Mouse (Mus musculus) bone marrow, adult 2 months (tissue): Measurements from ENCODE around the gene Rgs6. TPM values are rescaled to one million over a fixed set of nuclear protein-coding genes. Genes with fewer than 3 reads are reported as not detected.
A peak's percentile ranks its signal among the peaks of the same experiment; 100 is the strongest.

Experiments used
- H3K27ac ChIP-seq: fragments of 200-500 bp; 2 replicates; pipeline ENCODE4 v1.5.1; 2012; ENCODE audit warnings: low read depth, mild to moderate bottlenecking, control low read depth, inconsistent platforms, low read length; ENCODE audit not compliant: control insufficient read depth, poor library complexity, insufficient read depth
- H3K4me1 ChIP-seq: fragments of 200-500 bp; 2 replicates; pipeline ENCODE4 v1.6.1; 2011; ENCODE audit warnings: low read length; ENCODE audit not compliant: control insufficient read depth, insufficient read depth
- H3K4me3 ChIP-seq: fragments of 200-500 bp; replicated peaks from 2 replicates; pipeline ENCODE3; 2011; ENCODE audit warnings: mild to moderate bottlenecking, low read depth, low read length, control low read depth; ENCODE audit not compliant: control insufficient read depth
- CTCF ChIP-seq: fragments of 200-500 bp; IDR thresholded peaks from 2 replicates; pipeline ENCODE4 v1.5.1; 2011; ENCODE audit warnings: low read length, control low read depth; ENCODE audit not compliant: control insufficient read depth, insufficient read depth
- POLR2A ChIP-seq: fragments of 200-500 bp; IDR thresholded peaks from 2 replicates; pipeline ENCODE4 v1.6.1; 2011; ENCODE audit warnings: low read depth, mild to moderate bottlenecking, control low read depth, low read length, borderline replicate concordance; ENCODE audit not compliant: control insufficient read depth
- WGBS: fragments of 180-500 bp; shearing (Covaris S2); methylation state at CpG from one replicate; pipeline ENCODE4 v1.1.7; 2018; 5-methylcytosine and 5-hydroxymethylcytosine counted together
- polyA plus RNA-seq: library from polyadenylated mRNA; stranded (reverse); fragments of >200 nt; gene quantifications from 2 replicates; pipeline ENCODE4 v1.2.4, GENCODE M21; 2011; ENCODE audit warnings: low replicate concordance; ENCODE audit not compliant: missing spikeins, insufficient read depth, insufficient read length

The Rgs6 gene
- polyA plus RNA-seq, 1 experiment: 1.6 TPM

DNA sequence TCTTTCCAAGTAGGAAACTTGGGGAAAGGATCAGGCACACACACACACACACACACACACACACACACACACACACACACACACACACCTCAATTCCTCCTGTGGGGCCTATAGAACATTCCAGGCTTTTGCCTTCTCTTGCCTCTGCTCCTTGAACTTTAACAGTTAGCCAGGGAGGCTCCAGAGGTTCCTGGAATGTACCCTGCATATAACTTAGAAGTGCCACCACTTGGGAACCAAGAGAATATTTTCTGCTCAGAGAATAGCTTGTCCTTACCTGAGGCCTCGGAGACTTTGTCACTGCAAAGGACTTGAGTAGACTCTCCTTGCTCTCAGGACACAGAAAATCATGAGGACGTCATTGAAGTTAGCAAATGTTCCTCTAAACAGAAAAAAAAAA lies 548.4 kb downstream of the Rgs6 start:
- Histone ChIP-seq H3K27ac (no peak overlapping the region), H3K4me1 (no peaks in the 10 kb centered on the region; the same call in 1 of the 2 replicates), H3K4me3 (no peak overlapping the region)
- TF ChIP-seq CTCF: no peak
- TF ChIP-seq POLR2A: no peak
- WGBS: 79% methylated on average over 2 of the region's 2 CpGs

DNA sequence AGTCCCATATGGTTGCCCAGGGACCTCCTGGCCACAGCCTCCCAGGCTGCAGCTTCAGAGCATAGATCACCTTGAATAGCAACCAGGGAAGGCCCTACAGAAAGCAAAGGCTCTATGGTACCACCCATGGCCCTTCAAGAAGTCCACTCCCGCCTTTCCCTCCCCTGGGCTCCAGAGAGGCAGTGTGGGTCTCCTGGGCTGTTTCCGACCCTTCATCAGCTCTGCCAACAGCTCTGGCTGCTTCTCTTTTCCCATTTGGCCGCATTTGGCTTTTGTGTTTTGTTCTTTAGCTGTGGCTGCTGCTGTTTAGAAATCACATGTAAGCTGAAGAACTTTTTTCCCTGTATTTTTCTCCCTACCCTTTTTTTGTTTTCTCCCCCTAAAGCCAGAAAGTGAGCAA lies 548.9 kb downstream of the Rgs6 start:
- WGBS: 70% methylated on average over 3 of the region's 3 CpGs
- no peaks in the 10 kb centered on the region; the same call in 1 of the 2 replicates for H3K4me1 ChIP-seq
- TF ChIP-seq POLR2A (no peak), CTCF (no peak)
- no peak overlapping the region for H3K4me3 ChIP-seq
- H3K27ac ChIP-seq: no peak overlapping the region

DNA sequence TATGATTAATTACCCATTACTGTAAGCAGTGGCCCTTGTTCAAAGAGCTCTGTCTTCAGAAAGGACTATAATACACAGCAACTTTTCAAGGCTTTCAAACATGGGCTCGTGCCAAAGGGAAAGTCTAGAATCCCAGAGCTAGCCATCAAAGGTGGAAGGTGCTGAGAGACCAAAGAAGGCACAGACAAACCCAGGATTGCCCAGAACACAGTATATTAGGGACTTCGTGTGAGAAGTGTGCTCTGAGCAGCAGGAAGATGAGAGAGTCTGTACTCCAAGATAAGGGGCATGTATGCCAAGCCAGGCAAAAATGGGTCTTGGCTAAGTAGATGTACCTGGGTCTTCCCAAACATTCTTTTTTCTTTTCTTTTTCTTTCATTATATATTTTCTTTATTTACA lies 553.1 kb downstream of the Rgs6 start:
- WGBS: 18% methylated on average over 2 of the region's 2 CpGs
- TF ChIP-seq POLR2A (no peak), CTCF (no peak)
- Histone ChIP-seq H3K27ac (peak overlapping the region; percentile 51), H3K4me3 (no peak overlapping the region), H3K4me1 (peaks cover 1% of the 10 kb centered on the region; the same call in 1 of the 2 replicates)

DNA sequence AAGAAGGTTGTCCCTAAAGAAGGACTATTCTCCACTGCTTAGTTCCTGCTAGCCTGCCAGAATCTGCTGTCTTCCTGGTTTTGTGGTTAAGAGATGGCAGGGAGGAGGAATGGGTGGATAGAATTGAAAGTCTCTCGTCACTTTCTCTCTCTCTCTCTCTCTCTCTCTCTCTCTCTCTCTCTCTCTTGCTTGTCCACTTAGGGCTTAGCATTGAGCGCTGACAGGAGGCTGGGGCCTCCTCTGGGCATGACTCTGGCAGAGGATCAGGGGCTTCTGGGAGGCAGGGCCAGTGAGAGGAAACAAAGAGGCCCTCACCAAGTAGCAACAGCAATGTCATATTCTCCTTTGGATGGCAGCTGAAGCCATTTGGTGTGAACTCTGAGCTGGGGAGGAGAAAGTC lies 554.4 kb downstream of the Rgs6 start:
- H3K27ac ChIP-seq: peak overlapping the region; percentile 75
- no peak overlapping the region for H3K4me3 ChIP-seq
- WGBS: 25% methylated on average over 2 of the region's 2 CpGs
- H3K4me1 ChIP-seq: peaks cover 1% of the 10 kb centered on the region; the same call in 1 of the 2 replicates
- TF ChIP-seq POLR2A (no peak), CTCF (no peak)

DNA sequence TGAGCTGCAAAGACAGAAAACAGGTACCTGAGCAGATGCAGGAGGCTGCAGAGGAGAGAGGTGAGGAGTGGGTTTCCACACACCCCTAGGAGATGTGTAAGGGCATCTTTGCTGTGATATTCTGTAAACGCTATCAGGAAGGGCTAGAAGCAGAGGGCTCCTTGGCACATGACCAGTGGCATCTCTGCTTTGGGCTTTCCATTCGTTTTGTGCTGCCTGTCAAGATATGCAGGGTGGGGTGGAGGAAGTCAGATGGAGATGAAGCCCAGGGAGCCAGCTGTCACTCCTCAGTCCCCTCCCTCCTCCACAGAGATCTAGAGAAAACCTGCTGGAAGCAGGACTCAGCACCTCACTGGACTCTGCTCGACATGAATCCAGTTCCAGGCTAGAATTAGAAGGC lies 555.0 kb downstream of the Rgs6 start:
- TF ChIP-seq POLR2A (no peak), CTCF (no peak)
- 44% methylated on average over 3 of the region's 3 CpGs for WGBS
- Histone ChIP-seq H3K4me1 (peaks cover 1% of the 10 kb centered on the region; the same call in 1 of the 2 replicates), H3K27ac (peak overlapping the region; percentile 41), H3K4me3 (no peak overlapping the region)

DNA sequence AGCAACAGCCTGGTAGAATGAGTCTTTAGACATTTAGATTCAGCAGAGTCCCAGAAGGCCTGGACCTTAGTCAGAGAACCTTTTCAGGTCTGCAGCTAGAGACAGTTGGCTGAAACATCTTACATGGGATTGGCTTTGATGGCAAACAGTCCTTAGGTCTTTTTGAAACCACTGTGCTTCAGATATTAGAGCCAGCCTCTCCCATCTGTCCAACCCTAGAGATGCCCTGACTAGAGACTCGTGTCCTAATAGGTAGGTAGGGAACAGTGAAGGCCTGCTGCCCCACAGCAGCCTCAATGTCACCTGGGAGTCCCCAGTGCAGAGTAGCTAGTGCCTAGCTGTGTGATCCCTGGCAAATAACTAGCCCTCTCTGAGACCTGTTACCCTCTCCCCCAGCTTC lies 555.5 kb downstream of the Rgs6 start:
- TF ChIP-seq CTCF: no peak
- TF ChIP-seq POLR2A: no peak
- H3K4me1 ChIP-seq: peaks cover 1% of the 10 kb centered on the region; the same call in 1 of the 2 replicates
- WGBS: 61% methylated on average over 1 of the region's 1 CpGs
- H3K27ac ChIP-seq: no peak overlapping the region
- no peak overlapping the region for H3K4me3 ChIP-seq

DNA sequence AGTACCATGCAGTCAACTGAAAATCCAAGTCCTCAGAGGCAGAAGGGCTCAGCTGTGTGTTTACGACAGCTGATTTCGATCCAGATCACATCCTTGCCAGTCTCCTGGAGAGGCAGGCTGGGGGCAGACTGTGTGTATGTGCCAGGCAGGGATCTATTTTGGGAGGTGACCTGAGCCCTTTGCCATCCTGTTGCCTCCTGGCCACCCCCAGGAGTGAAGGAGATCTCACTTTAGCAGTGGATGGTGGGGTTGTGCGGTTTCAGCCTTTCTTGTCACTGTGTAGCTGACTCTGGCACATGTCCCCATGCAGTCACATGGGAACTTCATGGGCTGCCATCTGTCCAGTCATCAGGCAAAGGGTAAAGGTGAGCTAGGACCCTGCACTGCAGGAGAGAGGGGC lies 557.0 kb downstream of the Rgs6 start:
- Histone ChIP-seq H3K27ac (no peak overlapping the region), H3K4me1 (peaks cover 1% of the 10 kb centered on the region; the same call in 1 of the 2 replicates), H3K4me3 (no peak overlapping the region)
- no peak for TF ChIP-seq CTCF
- TF ChIP-seq POLR2A: no peak
- 84% methylated on average over 3 of the region's 3 CpGs for WGBS

DNA sequence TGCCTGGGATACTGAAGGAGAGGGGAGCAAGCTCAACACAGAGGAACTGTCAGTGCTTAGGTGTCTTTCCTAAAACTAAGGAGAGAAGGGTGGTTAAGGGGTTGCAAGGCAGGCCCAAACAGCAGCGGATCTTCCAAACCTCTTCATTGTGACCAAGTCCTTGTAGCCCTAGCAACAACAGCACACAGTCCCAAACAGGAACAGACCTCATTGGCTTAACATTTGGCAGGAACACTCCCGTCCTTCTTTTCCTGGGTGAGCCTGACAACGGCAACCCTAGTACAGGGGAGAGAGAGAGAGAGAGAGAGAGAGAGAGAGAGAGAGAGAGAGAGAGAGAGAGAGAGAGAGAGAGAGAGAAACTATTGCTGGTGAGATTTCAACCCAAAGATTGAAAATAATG lies 557.8 kb downstream of the Rgs6 start:
- Histone ChIP-seq H3K4me3 (no peak overlapping the region), H3K27ac (no peak overlapping the region), H3K4me1 (peaks cover 1% of the 10 kb centered on the region; the same call in 1 of the 2 replicates)
- TF ChIP-seq POLR2A: no peak
- no peak for TF ChIP-seq CTCF
- WGBS: 75% methylated on average over 3 of the region's 3 CpGs

DNA sequence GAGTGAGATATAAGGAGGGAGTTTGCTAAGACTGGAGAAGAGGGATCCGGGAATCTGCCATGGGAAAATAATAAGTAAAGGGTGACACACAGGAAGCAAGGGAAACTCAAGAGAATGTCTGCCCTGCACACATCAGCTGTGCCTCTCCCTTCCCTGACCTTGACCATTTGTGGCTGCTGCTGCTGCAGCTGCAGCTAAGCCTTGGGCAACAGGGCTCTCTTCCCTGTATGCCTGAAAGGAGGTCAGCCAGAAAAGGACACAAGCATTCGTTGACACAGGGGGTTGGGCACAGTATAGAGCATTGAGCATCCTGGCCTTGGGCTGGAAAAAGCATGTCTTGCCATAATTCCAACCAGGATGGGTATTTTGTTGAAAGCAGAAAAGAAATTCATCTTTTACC lies 558.8 kb downstream of the Rgs6 start:
- no peak overlapping the region for H3K27ac ChIP-seq
- no peak for TF ChIP-seq CTCF
- no peak for TF ChIP-seq POLR2A
- H3K4me1 ChIP-seq: peaks cover 1% of the 10 kb centered on the region; the same call in 1 of the 2 replicates
- H3K4me3 ChIP-seq: no peak overlapping the region
- 80% methylated on average over 2 of the region's 2 CpGs for WGBS
